Mouse (Mus musculus) midbrain, embryonic 14.5 days (tissue): Measurements from ENCODE around the gene Tex26. TPM values are rescaled to one million over a fixed set of nuclear protein-coding genes. Genes with fewer than 3 reads are reported as not detected.

Experiments
- ATAC-seq: fragments of 200-750 bp; cut with Nextera tagmentation; 2 replicates; pipeline ENCODE4 v1.8.0; 2017; ENCODE audit warnings: moderate number of reproducible peaks, moderate library complexity; ENCODE audit not compliant: low FRiP score, low TSS enrichment
- DNase-seq: peaks from one replicate; pipeline ENCODE4 v3.0.0-alpha.2; 2015
- H3K27ac ChIP-seq: fragments of 300-500 bp; sonication (generic); replicated peaks from 2 replicates; pipeline ENCODE4 v1.5.1; 2014; ENCODE audit warnings: mild to moderate bottlenecking, low read depth, low read length, moderate library complexity
- H3K27me3 ChIP-seq: fragments of 300-500 bp; sonication (generic); 2 replicates; pipeline ENCODE4 v1.6.1; 2014; ENCODE audit warnings: low read length, control low read depth, mixed read lengths; ENCODE audit not compliant: control insufficient read depth, insufficient read depth
- H3K36me3 ChIP-seq: fragments of 300-500 bp; sonication (generic); 2 replicates; pipeline ENCODE4 v1.6.1; 2014; ENCODE audit warnings: low read length, control low read depth; ENCODE audit not compliant: control insufficient read depth, insufficient read depth
- H3K4me1 ChIP-seq: fragments of 300-500 bp; sonication (generic); 2 replicates; pipeline ENCODE4 v1.6.1; 2014; ENCODE audit warnings: mild to moderate bottlenecking, antibody characterized with exemption, low read length, control low read depth; ENCODE audit not compliant: control insufficient read depth, insufficient read depth
- H3K4me2 ChIP-seq: fragments of 300-500 bp; sonication (generic); 2 replicates; pipeline ENCODE4 v1.6.1; 2014; ENCODE audit warnings: mild to moderate bottlenecking, low read length, moderate library complexity
- H3K4me3 ChIP-seq: fragments of 300-500 bp; sonication (generic); replicated peaks from 2 replicates; pipeline ENCODE4 v1.5.1; 2014; ENCODE audit warnings: low read depth, low read length
- H3K9ac ChIP-seq: fragments of 300-500 bp; sonication (generic); replicated peaks from 2 replicates; pipeline ENCODE4 v1.6.1; 2014; ENCODE audit warnings: mild to moderate bottlenecking, low read length, moderate library complexity
- H3K9me3 ChIP-seq: fragments of 300-500 bp; sonication (generic); 2 replicates; pipeline ENCODE4 v1.6.1; 2016; ENCODE audit warnings: low read length, control low read depth, mixed read lengths; ENCODE audit not compliant: control insufficient read depth
- WGBS: fragments of 180-500 bp; shearing (Covaris S2); extraction: QIAGEN DNeasy Blood & Tissue Kit; methylation state at CpG from one replicate; pipeline ENCODE4 v1.1.7; 2014; 5-methylcytosine and 5-hydroxymethylcytosine counted together
- polyA plus RNA-seq: library from polyadenylated mRNA; unstranded; fragments of >200 nt; fragmentation: Nextera tagmentation; extraction: Ambion mirVana; gene quantifications from 2 replicates; pipeline ENCODE4 v1.2.1, GENCODE M21; 2014

Gene Tex26
- polyA plus RNA-seq, 1 experiment from 2014 or later = 1.00 TPM

DNA sequence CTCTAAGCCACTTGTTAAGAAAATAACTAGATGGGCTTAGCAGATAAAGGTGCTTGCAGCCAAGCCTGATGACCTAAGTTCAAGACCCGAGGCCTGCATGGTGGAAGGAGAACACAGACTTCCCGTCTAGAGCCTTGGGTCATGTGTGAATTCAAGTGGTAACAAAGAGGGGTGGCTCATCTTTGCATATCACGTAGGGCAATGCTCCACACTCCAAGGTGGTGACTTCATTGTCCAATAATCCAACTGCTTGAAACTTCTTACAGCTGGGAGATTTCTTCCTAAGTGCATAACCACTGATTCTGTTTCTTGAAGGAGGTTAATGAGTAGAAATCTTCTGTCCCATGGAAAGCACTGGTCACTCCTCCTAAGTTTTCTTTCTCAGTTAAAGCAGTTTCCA is 22.6 kb downstream of the Tex26 start:
- Histone ChIP-seq H3K4me2 (no peak overlapping the region), H3K4me3 (no peak overlapping the region), H3K27me3 (no peaks in the 10 kb centered on the region), H3K9me3 (no peaks in the 10 kb centered on the region), H3K36me3 (no peaks in the 10 kb centered on the region), H3K27ac (no peak overlapping the region), H3K9ac (no peak overlapping the region), H3K4me1 (0 out of 2 replicates have a peak, but pooled peaks cover 2% of the 10 kb centered on the region)
- no peak for ATAC-seq
- 86% methylated on average over 3 of the region's 3 CpGs for WGBS
- no peak for DNase-seq

DNA sequence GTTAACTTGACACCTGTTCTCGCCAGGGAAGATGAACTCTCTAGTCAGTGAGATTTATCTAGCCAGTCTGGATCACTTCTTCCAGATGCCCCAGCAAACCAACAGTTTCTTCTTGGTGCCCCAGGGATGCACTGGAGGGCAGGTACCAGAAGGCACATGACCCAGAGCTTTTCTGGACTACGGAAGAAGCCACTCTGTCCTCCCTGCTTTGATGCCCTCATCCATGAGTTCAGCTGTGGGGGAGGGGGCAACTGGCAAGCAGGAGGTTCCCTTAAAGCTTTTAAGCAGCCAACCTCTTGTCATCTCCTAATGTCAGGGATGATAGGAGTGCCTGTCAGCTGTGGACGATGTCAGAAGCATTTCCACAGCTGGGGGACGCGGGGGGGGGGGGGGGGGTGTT is 25.8 kb downstream of the Tex26 start:
- Histone ChIP-seq H3K4me3 (no peak overlapping the region), H3K27ac (no peak overlapping the region), H3K9ac (no peak overlapping the region), H3K4me1 (0 out of 2 replicates have a peak, but pooled peaks cover 2% of the 10 kb centered on the region), H3K27me3 (no peaks in the 10 kb centered on the region), H3K9me3 (no peaks in the 10 kb centered on the region), H3K4me2 (no peak overlapping the region), H3K36me3 (no peaks in the 10 kb centered on the region)
- no peak for DNase-seq
- 51% methylated on average over 4 of the region's 5 CpGs for WGBS
- ATAC-seq = no peak

DNA sequence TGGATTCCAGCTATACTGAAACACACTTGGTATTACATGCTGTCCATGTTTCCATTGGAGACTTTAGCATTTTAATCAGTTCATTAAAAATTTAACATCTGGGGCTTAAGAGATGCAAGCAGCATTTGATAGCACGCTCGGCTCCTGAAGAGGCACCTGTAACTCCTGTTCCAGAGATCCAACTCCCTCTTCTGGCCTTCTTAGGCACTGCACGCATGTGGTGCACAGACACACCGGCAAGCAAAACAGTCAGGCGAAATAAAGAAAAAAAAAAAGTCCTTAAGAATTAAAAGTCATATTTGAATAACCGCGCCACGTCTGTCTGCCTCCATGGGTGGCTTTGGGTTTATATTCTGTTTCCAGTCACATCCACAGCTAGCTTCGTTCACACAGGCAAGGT is 34.7 kb downstream of the Tex26 start:
- Histone ChIP-seq H3K27me3 (no peaks in the 10 kb centered on the region), H3K27ac (no peak overlapping the region), H3K4me2 (no peak overlapping the region), H3K9ac (no peak overlapping the region), H3K4me3 (no peak overlapping the region), H3K36me3 (no peaks in the 10 kb centered on the region), H3K4me1 (no peaks in the 10 kb centered on the region), H3K9me3 (no peaks in the 10 kb centered on the region)
- 90% methylated on average over 9 of the region's 9 CpGs for WGBS
- DNase-seq = peak; percentile 41
- ATAC-seq = no peak

DNA sequence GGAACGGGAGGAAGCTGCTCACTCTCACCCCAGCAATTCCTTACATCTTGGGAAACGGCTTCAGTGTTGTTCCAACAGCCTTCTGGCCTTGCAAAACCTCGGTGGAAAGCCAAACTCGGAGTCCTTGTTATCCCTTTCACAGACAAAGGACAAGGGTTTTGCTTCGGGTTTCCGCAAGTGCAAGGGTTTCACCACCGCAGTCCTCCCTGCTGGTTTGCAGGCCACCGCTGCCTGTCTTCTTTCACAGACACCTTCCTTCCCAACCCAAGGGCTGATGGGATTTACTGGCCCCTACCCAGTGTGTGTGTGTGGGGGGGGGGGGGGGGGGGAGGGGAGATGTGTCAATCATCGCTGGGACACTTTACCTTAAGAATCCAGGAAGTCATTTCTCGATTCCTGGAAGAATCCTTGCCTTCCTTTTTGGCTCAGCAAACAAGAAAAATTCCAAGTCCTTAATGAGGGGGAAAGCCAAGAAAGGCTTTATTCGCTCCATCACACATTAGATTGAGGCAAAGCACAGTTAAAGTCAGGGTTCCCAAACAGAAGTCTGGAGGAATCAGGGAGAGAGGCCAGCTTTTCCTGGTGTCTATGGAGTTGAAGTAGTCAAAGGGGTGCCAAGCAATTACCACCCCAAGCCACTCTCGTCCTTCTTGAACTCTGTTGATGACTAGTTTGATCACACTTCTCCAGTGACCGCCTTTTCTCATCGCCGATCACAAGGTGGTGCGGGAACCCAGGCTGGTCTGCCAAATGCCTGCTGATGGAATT is 35.4 kb downstream of the Tex26 start:
- WGBS = 94% methylated on average over 16 of the region's 16 CpGs
- no peaks in the 10 kb centered on the region for H3K36me3 ChIP-seq
- no peaks in the 10 kb centered on the region for H3K4me1 ChIP-seq
- no peak for DNase-seq
- H3K4me3 ChIP-seq = no peak overlapping the region
- no peaks in the 10 kb centered on the region for H3K27me3 ChIP-seq
- no peak overlapping the region for H3K4me2 ChIP-seq
- no peak overlapping the region for H3K9ac ChIP-seq
- no peak overlapping the region for H3K27ac ChIP-seq
- no peak for ATAC-seq
- H3K9me3 ChIP-seq = no peaks in the 10 kb centered on the region

- H3K9ac ChIP-seq = no peak overlapping the region
- H3K27me3 ChIP-seq = no peaks in the 10 kb centered on the region
- H3K9me3 ChIP-seq = no peaks in the 10 kb centered on the region
- no peak overlapping the region for H3K4me2 ChIP-seq
- no peak for DNase-seq
- H3K4me3 ChIP-seq = no peak overlapping the region
- no peaks in the 10 kb centered on the region for H3K4me1 ChIP-seq
- 88% methylated on average over 7 of the region's 7 CpGs for WGBS
- H3K27ac ChIP-seq = no peak overlapping the region
- ATAC-seq = no peak
- H3K36me3 ChIP-seq = no peaks in the 10 kb centered on the region
These were observed 42.5 kb downstream of the Tex26 start for GRCm38 (mm10) chr5:149481920-149482319.

DNA sequence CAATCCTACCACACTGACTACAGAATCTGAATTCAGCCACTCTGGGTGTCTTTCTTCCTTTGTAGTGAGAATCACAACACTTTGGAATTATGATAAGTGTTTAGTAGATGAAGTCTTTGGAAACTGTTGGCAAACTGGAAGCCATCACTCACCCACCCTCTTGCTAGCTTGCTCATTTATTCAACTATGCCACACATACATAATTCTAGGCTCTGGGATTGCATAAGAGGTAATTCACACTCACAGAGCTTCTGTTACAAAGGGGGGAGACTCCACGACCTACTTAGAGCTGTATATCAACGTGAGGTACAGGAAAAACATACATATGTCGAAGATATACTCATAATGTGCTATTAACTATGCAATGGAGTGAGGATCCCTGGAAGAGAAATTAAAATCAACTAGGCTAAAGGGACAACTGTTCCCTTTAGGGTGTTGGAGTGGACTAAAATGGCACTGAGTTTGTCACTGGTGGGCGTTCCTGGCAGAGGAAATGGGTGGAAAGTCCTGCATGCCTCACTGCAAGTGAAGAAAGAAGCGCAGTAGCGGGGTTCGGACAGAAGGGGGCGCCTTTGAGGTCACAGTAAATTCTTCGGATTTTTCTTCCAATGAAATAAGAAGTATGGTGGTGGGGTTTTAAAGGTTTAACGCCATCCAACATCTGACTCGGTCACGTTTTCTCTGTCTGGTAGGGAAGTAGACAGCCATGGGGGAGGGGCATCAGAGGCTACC is 44.0 kb downstream of the Tex26 start:
- DNase-seq = no peak
- no peaks in the 10 kb centered on the region for H3K36me3 ChIP-seq
- no peak overlapping the region for H3K4me2 ChIP-seq
- 66% methylated on average over 12 of the region's 12 CpGs for WGBS
- no peak for ATAC-seq
- no peaks in the 10 kb centered on the region for H3K9me3 ChIP-seq
- H3K9ac ChIP-seq = no peak overlapping the region
- H3K27ac ChIP-seq = no peak overlapping the region
- no peak overlapping the region for H3K4me3 ChIP-seq
- H3K27me3 ChIP-seq = no peaks in the 10 kb centered on the region
- peaks cover 10% of the 10 kb centered on the region for H3K4me1 ChIP-seq

DNA sequence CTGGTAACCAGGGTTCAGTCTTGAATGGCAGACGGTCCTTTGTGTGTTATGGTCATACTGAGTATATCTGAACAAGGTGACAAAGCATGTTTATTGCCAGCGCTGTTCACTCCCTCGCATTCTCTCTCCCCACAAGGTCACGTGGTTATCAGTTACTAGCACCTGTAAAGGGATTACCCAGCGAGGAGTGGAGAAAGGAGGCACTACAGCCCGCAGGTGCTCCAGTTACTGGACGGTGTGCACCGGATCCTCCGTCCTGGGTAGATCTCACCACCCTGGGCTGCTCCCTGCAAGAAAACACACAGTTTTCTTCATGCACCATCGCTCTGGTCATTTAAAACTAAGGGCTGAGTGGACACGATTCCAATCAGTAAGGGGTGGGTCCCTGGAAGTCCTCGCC is 44.8 kb downstream of the Tex26 start:
- ATAC-seq (no peak), DNase-seq (no peak)
- 0 out of 2 replicates have a peak overlapping the region, but pooled peaks have one; percentile 20 for H3K27ac ChIP-seq
- H3K27me3 ChIP-seq = no peaks in the 10 kb centered on the region
- H3K9ac ChIP-seq = no peak overlapping the region
- no peaks in the 10 kb centered on the region for H3K9me3 ChIP-seq
- H3K4me2 ChIP-seq = no peak overlapping the region
- 80% methylated on average over 12 of the region's 12 CpGs for WGBS
- H3K4me1 ChIP-seq = peaks cover 15% of the 10 kb centered on the region
- H3K36me3 ChIP-seq = no peaks in the 10 kb centered on the region
- no peak overlapping the region for H3K4me3 ChIP-seq

DNA sequence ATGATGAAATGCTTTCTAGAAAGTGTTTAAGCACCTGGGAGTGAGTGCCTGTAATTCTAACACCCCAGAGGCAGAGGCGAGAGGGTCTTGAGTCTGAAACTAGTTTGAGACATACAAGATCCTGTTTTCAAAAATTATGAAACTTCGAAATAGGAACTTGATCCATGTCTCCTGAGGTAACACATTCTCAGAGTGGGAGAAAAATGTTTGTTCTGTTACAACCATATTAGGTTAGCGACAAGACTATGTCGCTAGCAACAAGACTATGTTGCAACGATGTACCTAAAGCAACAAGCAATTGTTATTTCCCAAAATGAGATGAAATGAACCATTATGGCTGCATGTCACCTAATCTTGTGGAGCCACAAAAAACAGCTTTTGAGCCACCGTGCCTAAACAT is 46.0 kb downstream of the Tex26 start:
- 94% methylated on average over 6 of the region's 6 CpGs for WGBS
- no peak overlapping the region for H3K27ac ChIP-seq
- H3K9me3 ChIP-seq = no peaks in the 10 kb centered on the region

More for the DNA sequence above, 46.0 kb downstream of the Tex26 start:
- ATAC-seq = no peak
- Histone ChIP-seq H3K4me1 (peaks cover 27% of the 10 kb centered on the region), H3K36me3 (no peaks in the 10 kb centered on the region), H3K9ac (no peak overlapping the region), H3K4me2 (no peak overlapping the region), H3K4me3 (no peak overlapping the region), H3K27me3 (no peaks in the 10 kb centered on the region)
- DNase-seq = no peak
